Mouse (Mus musculus): ENCODE measurements around the gene Nktr. TPM values are rescaled to one million over a fixed set of nuclear protein-coding genes. Genes with fewer than 3 reads are reported as not detected.

The Nktr gene
- total RNA-seq (2014; fragmentation: Nextera tagmentation): 161 and 173 TPM in 2 replicates
- total RNA-seq (2017): 132 and 146 TPM in 2 replicates

DNA sequence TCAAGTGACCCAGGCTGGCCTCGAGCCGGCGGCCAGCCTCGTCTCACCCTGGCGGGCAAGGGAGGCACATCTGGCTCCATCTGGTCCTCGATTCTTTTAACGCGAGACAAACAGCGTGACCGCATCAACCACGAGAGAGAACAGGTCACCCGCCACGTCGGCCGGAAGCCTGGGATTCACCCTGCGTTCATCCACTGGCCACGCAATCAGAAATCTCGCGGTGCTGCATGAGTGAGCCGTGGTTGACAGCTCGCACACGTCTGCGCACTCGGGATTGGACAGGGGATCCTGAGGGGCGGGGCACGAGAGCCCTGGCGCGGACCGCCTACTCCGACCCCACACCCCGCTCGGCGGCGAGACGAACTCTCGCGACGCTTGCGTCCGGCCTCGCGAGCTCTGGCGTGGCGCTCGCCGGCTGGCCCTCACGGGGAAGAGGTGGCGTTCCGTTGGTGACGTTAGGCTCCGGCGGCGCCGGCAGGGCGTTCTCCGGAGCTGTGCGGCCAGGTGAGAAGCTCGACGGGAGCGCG lies at the start of gene Nktr:
Nktr (plus strand) TSS at position 378 of the 527 bp plus-strand sequence.
- ATAC-seq (replicated peaks; ENCODE audit: low FRiP score, low TSS enrichment, poor library complexity, severe bottlenecking): peak; percentile 95

- ATAC-seq (replicated peaks; ENCODE audit: low FRiP score, low TSS enrichment, poor library complexity, severe bottlenecking): peak; percentile 54
Measured at GRCm38 (mm10) chr9:121669348-121669791, 49.6 kb upstream of the Nktr start.

DNA sequence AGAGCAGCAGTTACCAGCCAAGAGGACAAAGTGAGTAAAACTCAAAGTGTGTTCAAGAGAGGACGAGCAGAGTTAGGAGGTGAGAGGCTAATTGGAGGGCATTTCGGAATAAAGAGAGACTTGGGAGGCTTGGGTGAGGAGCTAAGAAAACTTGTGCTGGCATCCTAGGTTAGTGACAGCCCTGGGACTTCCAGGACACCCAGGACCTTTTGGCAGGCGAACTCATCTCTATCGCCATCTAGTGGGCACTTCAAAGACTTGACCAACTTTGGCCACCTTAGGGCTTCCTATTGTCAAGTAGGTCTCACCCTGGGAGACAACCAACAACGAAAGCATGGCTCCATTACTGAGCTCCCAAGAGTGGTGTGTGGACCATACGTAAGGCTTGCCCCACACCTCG lies 47.7 kb upstream of the Nktr start:
- peak; percentile 62 for ATAC-seq (replicated peaks; ENCODE audit: low FRiP score, low TSS enrichment, poor library complexity, severe bottlenecking)

DNA sequence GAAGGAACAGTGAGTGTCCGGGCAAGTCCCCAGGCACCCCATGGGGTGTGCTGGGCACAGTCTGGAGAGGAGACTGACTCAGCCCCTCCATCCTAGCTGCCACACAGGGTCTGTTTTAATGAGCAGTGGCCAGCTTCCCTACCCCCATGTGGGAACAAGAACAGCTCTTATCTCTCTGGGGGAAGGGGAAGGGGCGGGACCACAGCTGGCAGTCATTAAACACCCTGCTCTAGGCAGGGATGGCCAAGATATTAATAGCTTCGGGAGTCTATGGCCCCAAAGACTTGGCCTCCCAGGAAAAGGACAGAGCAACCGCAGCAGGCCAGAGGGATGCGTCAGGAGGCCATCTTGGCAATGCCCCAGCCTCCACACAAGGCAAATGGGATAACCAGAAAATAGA lies 46.7 kb upstream of the Nktr start:
- no peak for ATAC-seq (replicated peaks; ENCODE audit: low FRiP score, low TSS enrichment, poor library complexity, severe bottlenecking)

- ATAC-seq (replicated peaks; ENCODE audit: low FRiP score, low TSS enrichment, poor library complexity, severe bottlenecking): no peak
Measured at GRCm38 (mm10) chr9:121673716-121674115, 45.3 kb upstream of the Nktr start.

DNA sequence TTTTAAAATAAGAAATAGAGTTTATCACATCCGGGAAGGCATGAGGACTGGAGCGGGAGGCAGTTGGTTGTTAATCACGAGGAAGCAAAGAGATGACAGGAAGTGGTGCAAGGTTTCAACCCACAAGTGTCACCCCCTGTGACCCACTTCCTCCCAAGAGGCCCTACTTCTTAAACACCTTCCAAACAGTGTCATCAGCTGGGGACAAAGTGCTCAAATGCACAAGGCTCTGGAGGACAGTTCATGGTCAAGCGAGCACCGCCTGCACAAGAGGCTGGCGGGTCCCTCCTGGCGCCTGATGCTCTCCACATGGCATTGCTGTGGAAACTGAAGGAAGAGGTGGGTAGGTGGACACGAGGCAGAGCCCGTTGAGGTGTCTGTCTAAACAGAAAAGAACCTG lies 44.0 kb upstream of the Nktr start:
- ATAC-seq (replicated peaks; ENCODE audit: low FRiP score, low TSS enrichment, poor library complexity, severe bottlenecking): no peak

DNA sequence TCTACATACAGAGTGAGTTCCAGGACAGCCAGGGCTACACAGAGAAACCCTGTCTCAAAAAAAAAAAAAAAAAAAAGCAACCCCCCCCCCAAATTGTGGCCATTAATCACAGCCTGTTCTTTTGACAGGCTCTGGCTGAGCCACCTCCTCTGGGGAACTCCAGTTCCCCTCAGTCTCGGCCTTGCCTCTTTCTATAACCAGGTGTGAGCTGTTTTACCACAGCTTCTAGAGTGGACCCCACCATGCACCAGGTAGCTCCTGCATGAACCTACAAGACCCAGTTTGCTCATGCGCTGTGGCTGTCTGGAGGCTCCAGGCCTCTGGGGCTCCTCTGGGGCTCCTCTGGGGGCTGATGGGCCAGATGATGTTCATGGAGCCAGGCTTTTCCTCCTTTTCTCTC lies 43.4 kb upstream of the Nktr start:
- no peak for ATAC-seq (replicated peaks; ENCODE audit: low FRiP score, low TSS enrichment, poor library complexity, severe bottlenecking)

- ATAC-seq (replicated peaks; ENCODE audit: low FRiP score, low TSS enrichment, poor library complexity, severe bottlenecking): no peak
Measured at GRCm38 (mm10) chr9:121677069-121677468, 41.9 kb upstream of the Nktr start.

GRCm38 (mm10) chr9:121677476-121677875 lies 41.5 kb upstream of the Nktr start:
- no peak for ATAC-seq (replicated peaks; ENCODE audit: low FRiP score, low TSS enrichment, poor library complexity, severe bottlenecking)

GRCm38 (mm10) chr9:121679549-121679948 lies 39.4 kb upstream of the Nktr start:
- peak; percentile 70 for ATAC-seq (replicated peaks; ENCODE audit: low FRiP score, low TSS enrichment, poor library complexity, severe bottlenecking)

GRCm38 (mm10) chr9:121681191-121681590 lies 37.8 kb upstream of the Nktr start:
- no peak for ATAC-seq (replicated peaks; ENCODE audit: low FRiP score, low TSS enrichment, poor library complexity, severe bottlenecking)

DNA sequence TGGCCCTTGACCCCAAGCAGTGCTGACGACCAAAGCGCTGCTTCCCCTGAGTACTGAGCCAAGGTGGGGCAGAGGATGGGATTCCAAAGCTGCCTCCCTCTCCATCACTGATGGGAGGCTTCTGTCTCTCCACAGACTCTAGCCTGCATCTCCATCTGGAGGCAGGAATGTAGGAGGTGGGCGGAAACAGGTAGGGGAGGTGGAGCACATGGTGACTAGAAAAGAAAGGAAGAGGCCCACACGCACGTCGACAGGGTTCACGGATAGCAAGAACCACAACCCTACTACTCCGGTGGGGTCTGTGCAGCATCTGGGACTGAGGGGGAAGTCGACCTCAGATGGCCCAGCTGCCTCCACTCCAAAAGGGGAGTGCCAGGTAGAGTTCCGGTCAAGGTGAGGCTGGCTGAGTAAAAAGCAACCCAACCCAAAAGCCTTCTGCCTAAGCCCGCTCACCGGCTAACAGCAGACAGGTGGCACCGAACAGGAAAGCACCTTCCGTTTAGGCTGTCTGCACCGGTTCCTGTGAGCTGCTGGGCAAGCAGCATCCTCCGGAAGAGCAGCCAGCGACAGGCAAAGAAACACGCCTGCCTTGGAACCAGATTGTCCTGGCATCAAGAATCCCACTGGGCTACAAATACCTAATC lies 36.8 kb upstream of the Nktr start:
- ATAC-seq (replicated peaks; ENCODE audit: low FRiP score, low TSS enrichment, poor library complexity, severe bottlenecking): no peak

DNA sequence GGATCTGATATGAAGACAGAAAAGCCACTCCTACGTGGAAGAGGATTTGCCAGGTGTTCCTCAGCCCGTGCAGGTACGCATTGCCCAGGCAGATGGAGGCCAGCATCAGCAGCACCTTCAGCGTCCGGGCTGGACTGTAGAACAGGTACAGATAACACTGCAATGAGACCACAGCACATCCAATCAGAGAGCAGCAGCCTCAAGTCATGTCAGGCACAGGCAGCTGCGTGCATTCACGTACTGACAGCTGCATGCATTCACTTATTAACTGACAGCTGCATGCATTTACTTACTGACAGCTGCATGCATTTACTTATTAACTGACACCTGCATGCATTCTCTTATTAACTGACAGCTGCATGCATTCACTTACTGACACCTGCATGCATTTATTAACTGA lies 34.3 kb upstream of the Nktr start:
- ATAC-seq (replicated peaks; ENCODE audit: low FRiP score, low TSS enrichment, poor library complexity, severe bottlenecking): no peak

GRCm38 (mm10) chr9:121690200-121690651 lies 28.7 kb upstream of the Nktr start:
- no peak for ATAC-seq (replicated peaks; ENCODE audit: low FRiP score, low TSS enrichment, poor library complexity, severe bottlenecking)

GRCm38 (mm10) chr9:121690734-121691133 lies 28.2 kb upstream of the Nktr start:
- ATAC-seq (replicated peaks; ENCODE audit: low FRiP score, low TSS enrichment, poor library complexity, severe bottlenecking): no peak

GRCm38 (mm10) chr9:121694736-121695135 lies 24.2 kb upstream of the Nktr start:
- no peak for ATAC-seq (replicated peaks; ENCODE audit: low FRiP score, low TSS enrichment, poor library complexity, severe bottlenecking)

GRCm38 (mm10) chr9:121696626-121697025 lies 22.3 kb upstream of the Nktr start:
- no peak for ATAC-seq (replicated peaks; ENCODE audit: low FRiP score, low TSS enrichment, poor library complexity, severe bottlenecking)

- ATAC-seq (replicated peaks; ENCODE audit: low FRiP score, low TSS enrichment, poor library complexity, severe bottlenecking): peak; percentile 72
Measured at GRCm38 (mm10) chr9:121697150-121698049, 21.6 kb upstream of the Nktr start.

- ATAC-seq (replicated peaks; ENCODE audit: low FRiP score, low TSS enrichment, poor library complexity, severe bottlenecking): no peak
Measured at GRCm38 (mm10) chr9:121704261-121704645, 14.7 kb upstream of the Nktr start.

All from megakaryocyte-erythroid progenitor cell, adult 5-6 weeks (primary cell).